Mouse (Mus musculus) MEL (cell line): ENCODE measurements at regions not wholly inside any gene's neighbourhood (a gene's known extent, or its start where the extent isn't known, plus 50 kb on each side); places are given as distances from the start of the nearest gene placed in this dataset.

Experiments
- DNase-seq: peaks from one replicate; pipeline ENCODE4 v3.0.0; 2011; ENCODE audit warnings: low read depth, low spot score
- H3K27ac ChIP-seq: 2 replicates; pipeline ENCODE4 v1.5.1; 2012; ENCODE audit warnings: low read depth, mild to moderate bottlenecking, control low read depth, low read length, moderate library complexity; ENCODE audit not compliant: control insufficient read depth
- H3K27me3 ChIP-seq, 2 experiments: fragments of 150-350 bp in 1 of 2; sonication (generic) in 1 of 2; 2 replicates each; pipeline ENCODE4 v1.6.1; 2012; ENCODE audit warnings: low read length in 2 of 2, mild to moderate bottlenecking in 2 of 2, improper control_type of control experiment in 1 of 2, moderate library complexity in 1 of 2; ENCODE audit not compliant: insufficient read depth in 2 of 2, control insufficient read depth in 1 of 2
- H3K36me3 ChIP-seq, 2 experiments: 2 replicates each; pipeline ENCODE4 v1.6.1; 2012 to 2014; ENCODE audit warnings: low read length in 2 of 2, improper control_type of control experiment in 1 of 2, inconsistent platforms in 1 of 2, mild to moderate bottlenecking in 1 of 2; ENCODE audit not compliant: insufficient read depth in 2 of 2, control insufficient read depth in 1 of 2
- H3K4me1 ChIP-seq, 2 experiments: fragments of 150-350 bp in 1 of 2; sonication (generic) in 1 of 2; 2 replicates each; pipeline ENCODE4 v1.6.1; 2012; ENCODE audit warnings: low read length in 2 of 2, improper control_type of control experiment in 1 of 2, mild to moderate bottlenecking in 1 of 2; ENCODE audit not compliant: insufficient read depth in 2 of 2, control insufficient read depth in 1 of 2
- H3K4me3 ChIP-seq, 2 experiments: fragments of 150-350 bp in 1 of 2; sonication (generic) in 1 of 2; 2 replicates each; pipeline ENCODE4 v1.5.1; 2012; ENCODE audit warnings: low read depth in 2 of 2, low read length in 2 of 2, mild to moderate bottlenecking in 2 of 2, moderate library complexity in 2 of 2, control low read depth in 1 of 2, improper control_type of control experiment in 1 of 2; ENCODE audit not compliant: control insufficient read depth in 1 of 2, insufficient read depth in 1 of 2
- H3K79me2 ChIP-seq: 2 replicates; pipeline ENCODE4 v1.6.1; 2012; ENCODE audit warnings: mild to moderate bottlenecking, low read length, moderate library complexity; ENCODE audit not compliant: control insufficient read depth, poor library complexity, insufficient read depth
- H3K9ac ChIP-seq: 2 replicates; pipeline ENCODE4 v1.6.1; 2012; ENCODE audit warnings: low read depth, mild to moderate bottlenecking, control low read depth, low read length, moderate library complexity; ENCODE audit not compliant: control insufficient read depth, poor library complexity, severe bottlenecking
- H3K9me3 ChIP-seq: fragments of 150-350 bp; sonication (generic); replicated peaks from 2 replicates; pipeline ENCODE4 v1.6.1; 2012; ENCODE audit warnings: mild to moderate bottlenecking, low read length, improper control_type of control experiment, moderate library complexity; ENCODE audit not compliant: insufficient read depth
- BHLHE40 ChIP-seq: IDR thresholded peaks from 2 replicates; pipeline ENCODE4 v1.6.1; 2012; ENCODE audit warnings: low read depth, mild to moderate bottlenecking, inconsistent platforms, low read length, improper control_type of control experiment, borderline replicate concordance
- CHD1 ChIP-seq: IDR thresholded peaks from 2 replicates; pipeline ENCODE4 v1.6.1; 2012; ENCODE audit warnings: low read depth, mild to moderate bottlenecking, inconsistent platforms, low read length, improper control_type of control experiment
- CHD2 ChIP-seq: IDR thresholded peaks from 2 replicates; pipeline ENCODE4 v1.6.1; 2011; ENCODE audit warnings: low read length, improper control_type of control experiment
- E2F4 ChIP-seq: IDR thresholded peaks from 2 replicates; pipeline ENCODE4 v1.6.1; 2011; ENCODE audit warnings: low read depth, low read length, improper control_type of control experiment, borderline replicate concordance
- GATA1 ChIP-seq: IDR thresholded peaks from 2 replicates; pipeline ENCODE4 v1.6.1; 2011; ENCODE audit warnings: low read depth, low read length, improper control_type of control experiment
- HCFC1 ChIP-seq: IDR thresholded peaks from 2 replicates; pipeline ENCODE4 v1.6.1; 2012; ENCODE audit warnings: low read depth, mild to moderate bottlenecking, inconsistent platforms, low read length, improper control_type of control experiment, moderate library complexity
- KAT2A ChIP-seq: conservative IDR thresholded peaks from 2 replicates; pipeline ENCODE4 v1.6.1; 2012; ENCODE audit warnings: low read depth, low read length, improper control_type of control experiment, inconsistent platforms
- MAX ChIP-seq: IDR thresholded peaks from 2 replicates; pipeline ENCODE4 v1.6.1; 2011; ENCODE audit warnings: low read length, improper control_type of control experiment
- MYC ChIP-seq: IDR thresholded peaks from 2 replicates; pipeline ENCODE4 v1.6.1; 2011; ENCODE audit warnings: low read depth, mild to moderate bottlenecking, low read length, improper control_type of control experiment, moderate library complexity
- POLR2A ChIP-seq, 2 experiments: IDR thresholded peaks; 2 replicates each; pipeline ENCODE4 v1.6.1; 2011 to 2012; ENCODE audit warnings: low read length in 2 of 2, mild to moderate bottlenecking in 2 of 2, control low read depth in 1 of 2, improper control_type of control experiment in 1 of 2, low read depth in 1 of 2, moderate library complexity in 1 of 2; ENCODE audit not compliant: control insufficient read depth in 1 of 2, insufficient read depth in 1 of 2, poor library complexity in 1 of 2
- RAD21 ChIP-seq: IDR thresholded peaks from 2 replicates; pipeline ENCODE4 v1.6.1; 2011; ENCODE audit warnings: mild to moderate bottlenecking, low read depth, low read length, improper control_type of control experiment
- SIN3A ChIP-seq: IDR thresholded peaks from 2 replicates; pipeline ENCODE4 v1.6.1; 2012; ENCODE audit warnings: low read length, improper control_type of control experiment, inconsistent platforms
- USF1 ChIP-seq: IDR thresholded peaks from 2 replicates; pipeline ENCODE4 v1.6.1; 2014; ENCODE audit warnings: low read depth, mild to moderate bottlenecking, inconsistent platforms, low read length, improper control_type of control experiment, moderate library complexity
- ZKSCAN1 ChIP-seq: IDR thresholded peaks from 2 replicates; pipeline ENCODE4 v1.6.1; 2012; ENCODE audit warnings: low read depth, mild to moderate bottlenecking, inconsistent platforms, low read length, improper control_type of control experiment, moderate library complexity
- ZMIZ1 ChIP-seq: IDR thresholded peaks from 2 replicates; pipeline ENCODE4 v1.6.1; 2012; ENCODE audit warnings: low read depth, mild to moderate bottlenecking, inconsistent platforms, low read length, improper control_type of control experiment, moderate library complexity

DNA sequence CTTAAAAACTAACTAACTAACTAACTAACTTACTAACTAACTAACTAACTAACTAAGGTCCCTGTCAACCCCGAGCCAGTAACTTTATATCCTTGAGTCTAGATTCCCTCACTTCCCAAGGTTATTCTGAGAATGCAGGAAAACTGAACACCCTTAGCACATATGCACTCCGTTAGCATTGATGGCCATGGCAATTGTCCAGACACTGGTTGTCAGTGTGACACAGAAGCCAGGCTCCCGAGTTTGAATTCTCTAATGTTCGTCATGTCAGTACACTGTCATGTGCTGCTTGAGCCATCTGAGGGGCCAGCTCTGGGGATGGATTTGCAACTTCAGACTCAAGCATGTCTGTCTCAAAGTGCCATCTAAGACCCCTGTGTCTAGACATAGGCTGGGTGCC lies 217.3 kb upstream of the Auts2 start:
- Histone ChIP-seq H3K79me2 (no peaks in the 10 kb centered on the region), H3K9me3 (no peaks in the 10 kb centered on the region), H3K4me3 (no peak overlapping the region), H3K9ac (no peak overlapping the region), H3K4me1 (no peaks in the 10 kb centered on the region), H3K27me3 (no peaks in the 10 kb centered on the region), H3K27ac (no peak overlapping the region), H3K36me3 (no peaks in the 10 kb centered on the region)
- no peak for TF ChIP-seq ZMIZ1
- no peak for TF ChIP-seq RAD21
- no peak for TF ChIP-seq CHD2
- no peak for TF ChIP-seq SIN3A
- no peak for TF ChIP-seq CHD1
- TF ChIP-seq ZKSCAN1: no peak
- no peak for TF ChIP-seq E2F4
- no peak for DNase-seq

DNA sequence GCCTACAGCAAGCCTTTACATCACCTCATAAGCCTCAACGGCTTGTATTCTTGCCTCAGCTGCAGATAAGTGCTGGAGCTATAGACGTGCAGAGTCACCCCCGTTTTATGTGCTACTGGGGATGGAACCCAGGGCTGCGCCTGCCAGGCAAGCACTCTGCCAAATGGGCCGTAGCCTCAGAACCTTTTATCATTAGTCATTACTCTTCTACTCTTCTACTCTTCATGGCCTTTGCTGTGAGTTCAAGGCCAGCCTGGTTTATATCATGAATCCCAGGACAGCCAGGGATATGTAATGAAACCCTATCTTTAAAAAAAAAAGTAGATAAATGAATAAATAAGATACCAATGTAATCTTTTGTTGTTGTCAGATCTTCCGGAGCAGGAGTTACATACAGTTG lies 216.6 kb upstream of the Auts2 start:
- H3K9ac ChIP-seq: no peak overlapping the region
- no peak for TF ChIP-seq KAT2A
- no peak for TF ChIP-seq POLR2A (IDR thresholded peaks at IDR 0.05; ENCODE audit: control insufficient read depth in 1 of 2, insufficient read depth in 1 of 2, low read depth in 1 of 2, low read length in 2 of 2, poor library complexity in 1 of 2)
- TF ChIP-seq ZMIZ1: no peak
- no peak for TF ChIP-seq MYC
- DNase-seq: no peak
- no peaks in the 10 kb centered on the region for H3K36me3 ChIP-seq
- no peaks in the 10 kb centered on the region for H3K79me2 ChIP-seq
- no peak overlapping the region for H3K4me3 ChIP-seq
- H3K27me3 ChIP-seq: no peaks in the 10 kb centered on the region
- no peak overlapping the region for H3K27ac ChIP-seq
- no peaks in the 10 kb centered on the region for H3K4me1 ChIP-seq
- no peaks in the 10 kb centered on the region for H3K9me3 ChIP-seq

DNA sequence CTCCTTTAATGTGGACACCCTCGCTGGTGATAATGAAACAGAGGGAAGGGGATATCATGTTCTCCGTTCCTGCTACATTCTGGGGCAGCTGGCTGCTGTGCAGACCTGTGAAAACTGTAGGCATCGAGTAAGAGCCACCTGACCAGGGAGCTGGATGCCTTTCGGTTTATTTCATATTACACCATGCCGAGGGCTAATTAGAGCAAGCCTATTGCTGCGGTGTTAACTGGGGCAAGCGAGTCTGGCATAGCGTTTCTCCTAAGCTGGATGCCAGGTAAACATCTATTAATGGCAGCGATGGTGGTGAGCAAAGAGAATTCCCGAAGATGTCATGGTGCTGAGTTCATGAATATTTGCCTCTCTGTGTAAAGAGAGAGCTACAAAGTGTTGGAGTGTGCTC lies 215.8 kb upstream of the Auts2 start:
- Histone ChIP-seq H3K9me3 (no peaks in the 10 kb centered on the region), H3K4me1 (no peaks in the 10 kb centered on the region), H3K27ac (no peak overlapping the region), H3K4me3 (no peak overlapping the region), H3K9ac (no peak overlapping the region), H3K79me2 (no peaks in the 10 kb centered on the region), H3K27me3 (no peaks in the 10 kb centered on the region), H3K36me3 (no peaks in the 10 kb centered on the region)
- no peak for DNase-seq
- TF ChIP-seq CHD1 (no peak), BHLHE40 (no peak), MAX (no peak), GATA1 (no peak), USF1 (no peak), KAT2A (no peak), HCFC1 (no peak)
